Mouse (Mus musculus) cerebellum, postnatal 25 days (tissue): ENCODE data around the gene Pxmp4.

Source experiments
- DNase-seq, 2 experiments: peaks; one replicate each; pipeline ENCODE4 v3.0.0; 2021; ENCODE audit warnings: mixed read lengths in 2 of 2

The Pxmp4 gene

DNA sequence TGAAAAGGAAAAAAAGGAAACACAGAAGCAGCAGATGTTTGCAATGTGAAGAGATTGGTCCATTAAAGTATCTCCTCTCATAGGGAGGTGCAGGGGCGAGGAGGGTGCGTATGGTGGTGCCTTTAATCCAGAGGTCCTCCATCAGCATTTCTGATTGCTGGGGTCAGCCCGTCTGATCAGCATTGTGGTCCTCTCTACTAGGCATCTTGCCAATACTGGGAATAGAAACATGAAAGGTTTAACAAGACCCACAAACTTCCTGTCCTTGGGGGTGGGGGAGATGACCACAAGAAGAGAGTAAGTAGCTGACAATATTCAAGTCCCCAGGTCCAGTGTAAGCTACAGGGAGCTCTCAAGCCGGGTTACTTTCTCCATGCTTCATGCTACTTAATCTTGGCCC is 32.8 kb downstream of the Pxmp4 start:
- DNase-seq: peak in 1 of 2 experiments; percentile 11

DNA sequence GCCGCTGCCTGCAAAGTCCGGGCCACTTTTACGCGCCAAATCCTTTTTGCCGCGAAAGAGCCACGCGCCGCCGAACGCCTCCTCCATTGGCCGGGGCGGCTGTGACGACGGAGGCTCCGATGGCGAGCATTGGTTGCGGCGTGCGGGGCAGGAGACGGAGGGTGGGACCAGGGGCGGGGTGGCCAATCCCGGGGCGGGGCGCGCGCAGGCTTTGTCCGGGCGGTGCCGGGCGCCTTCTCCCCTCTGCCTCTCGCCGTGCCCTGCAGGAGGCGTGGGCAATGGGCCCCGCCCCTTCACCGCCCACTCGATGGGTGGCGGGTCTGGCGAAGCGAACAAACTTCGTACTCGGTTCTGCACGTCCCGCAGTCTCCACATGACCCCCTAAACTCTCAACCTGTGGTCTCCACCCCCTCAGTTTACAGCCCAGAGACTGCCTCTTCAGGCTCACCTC is 33.6 kb downstream of the Pxmp4 start, which contains the start of gene E2f1:
Gene E2f1, minus strand, starts transcription at position 57 of the 451 bp plus-strand sequence.
- DNase-seq: peak; percentile 92 to 97

DNA sequence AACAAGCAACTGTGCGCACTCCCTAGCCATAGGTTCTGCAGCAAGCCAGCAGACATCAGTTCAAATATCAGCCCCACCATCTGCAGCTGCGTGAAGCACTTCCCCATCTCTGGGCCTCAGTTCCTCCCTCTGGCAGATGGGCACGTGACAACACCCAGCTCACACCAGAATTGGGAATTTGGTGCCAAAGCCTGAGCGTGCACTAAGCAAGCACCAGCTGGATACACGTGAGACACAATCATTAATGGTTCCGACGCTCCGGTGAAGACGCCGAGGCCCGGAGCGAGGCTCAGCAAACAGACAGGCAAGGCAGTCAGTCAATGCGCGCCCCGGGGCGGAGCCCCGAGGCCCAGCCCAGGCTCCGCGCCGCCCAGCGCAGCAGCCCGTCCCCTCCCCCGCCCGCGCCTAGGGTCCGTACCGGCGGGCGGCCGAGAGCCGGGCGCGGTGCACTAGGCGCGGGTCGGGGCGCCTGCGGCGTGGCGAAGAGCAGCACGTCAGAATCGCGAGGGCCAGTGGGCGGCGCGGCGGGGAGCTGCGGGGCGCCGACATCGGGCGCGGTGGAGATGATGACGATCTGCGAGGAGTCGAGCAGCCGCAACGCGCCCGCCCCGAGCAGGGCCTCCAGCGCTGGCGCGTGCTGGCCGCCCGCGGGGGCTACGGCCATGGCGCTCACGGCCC is 34.3 kb downstream of the Pxmp4 start:
- peak in 1 of 2 experiments; percentile 64 for DNase-seq

DNA sequence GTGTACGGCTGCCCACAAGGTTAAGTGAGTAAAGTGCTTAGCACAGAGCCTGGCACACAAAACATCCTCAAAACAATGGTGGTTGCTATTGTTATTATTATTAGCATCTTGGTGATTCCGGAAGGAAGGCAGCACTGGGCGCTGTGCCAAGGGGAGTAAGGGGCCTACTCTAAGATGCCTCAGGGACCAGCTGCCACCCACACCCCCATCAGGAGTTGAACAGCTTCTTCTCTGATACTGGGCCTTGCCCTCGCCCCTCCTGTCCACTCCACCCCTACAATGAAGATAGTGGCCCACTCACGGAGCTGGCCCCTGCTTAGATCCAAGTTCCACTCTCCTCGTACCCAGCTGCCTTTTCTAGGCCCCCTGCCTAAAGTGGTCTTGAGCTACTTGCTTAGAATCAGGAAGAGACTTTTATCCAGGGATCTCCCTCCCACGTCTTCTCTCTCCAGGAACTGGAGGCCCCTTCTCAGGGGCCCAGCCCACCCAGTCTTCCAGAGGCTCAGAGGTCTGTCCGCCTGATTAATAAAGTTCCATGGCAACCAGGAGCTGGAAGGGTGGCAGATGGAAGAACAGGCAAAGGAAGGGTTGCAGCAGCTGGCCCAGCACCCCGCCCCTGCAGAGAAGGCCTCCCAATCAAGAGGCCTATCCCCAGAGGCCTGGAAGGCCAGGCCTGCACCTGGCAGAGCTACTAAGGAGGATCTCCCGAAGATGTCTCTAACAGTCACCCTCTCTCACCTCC is 35.0 kb downstream of the Pxmp4 start:
- peak; percentile 25 to 27 for DNase-seq

DNA sequence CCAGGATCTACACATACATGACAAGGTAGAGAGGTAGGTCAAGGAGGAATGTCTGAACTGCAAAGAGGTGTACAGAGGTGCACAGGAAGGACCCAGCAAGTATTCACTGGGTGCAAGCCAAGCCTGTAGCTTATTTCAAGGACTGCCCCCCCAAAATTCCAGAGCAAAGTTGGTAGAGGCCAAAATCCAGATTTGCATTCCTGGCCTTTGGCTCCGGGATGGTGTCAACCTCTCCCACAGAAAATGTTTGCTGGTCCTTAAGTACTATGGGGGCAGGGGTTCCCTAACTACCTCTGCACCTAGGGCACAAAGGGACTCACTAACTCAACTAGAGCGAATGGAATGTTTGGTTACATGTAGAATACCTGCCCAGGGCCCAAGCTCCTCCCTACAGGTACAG is 35.7 kb downstream of the Pxmp4 start:
- DNase-seq: no peak

DNA sequence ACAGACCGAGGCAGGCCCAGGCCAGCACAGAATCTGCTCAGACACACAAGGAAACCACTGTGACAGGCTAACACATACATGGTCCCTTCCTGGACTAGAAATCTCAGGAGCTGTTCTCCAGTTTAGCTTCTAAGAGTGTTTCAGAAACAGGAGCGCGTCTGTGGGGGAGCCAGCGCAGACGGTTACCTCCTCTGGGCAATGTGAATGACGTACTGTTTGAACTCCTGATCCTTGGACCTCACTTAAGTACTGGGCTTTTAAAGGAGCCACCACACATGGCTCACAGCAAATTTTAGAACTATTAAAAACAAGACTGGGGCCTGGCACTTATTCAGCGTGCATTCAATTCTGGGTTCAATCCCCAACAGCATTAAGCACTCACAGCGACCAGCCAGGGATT is 36.9 kb downstream of the Pxmp4 start:
- peak; percentile 8 to 13 for DNase-seq

DNA sequence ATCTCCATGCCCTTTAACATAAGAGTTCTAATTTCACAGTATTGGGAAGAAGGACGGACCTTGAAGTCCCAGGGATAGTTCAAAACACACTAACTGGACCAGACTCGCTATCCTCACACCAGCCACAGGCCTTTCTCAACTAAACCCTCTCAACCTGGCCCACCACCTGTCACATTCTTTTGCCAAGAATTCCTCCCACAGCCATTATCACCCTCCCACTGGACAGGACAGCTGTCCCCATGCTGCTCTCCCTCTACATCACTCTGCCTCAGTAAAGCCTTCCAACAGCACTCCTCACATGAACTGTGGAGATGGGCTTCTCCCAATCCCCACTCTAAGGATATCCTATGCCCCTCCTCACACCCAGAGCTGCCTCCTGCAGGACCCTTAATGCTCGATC is 37.9 kb downstream of the Pxmp4 start:
- DNase-seq: peak; percentile 87 to 90

DNA sequence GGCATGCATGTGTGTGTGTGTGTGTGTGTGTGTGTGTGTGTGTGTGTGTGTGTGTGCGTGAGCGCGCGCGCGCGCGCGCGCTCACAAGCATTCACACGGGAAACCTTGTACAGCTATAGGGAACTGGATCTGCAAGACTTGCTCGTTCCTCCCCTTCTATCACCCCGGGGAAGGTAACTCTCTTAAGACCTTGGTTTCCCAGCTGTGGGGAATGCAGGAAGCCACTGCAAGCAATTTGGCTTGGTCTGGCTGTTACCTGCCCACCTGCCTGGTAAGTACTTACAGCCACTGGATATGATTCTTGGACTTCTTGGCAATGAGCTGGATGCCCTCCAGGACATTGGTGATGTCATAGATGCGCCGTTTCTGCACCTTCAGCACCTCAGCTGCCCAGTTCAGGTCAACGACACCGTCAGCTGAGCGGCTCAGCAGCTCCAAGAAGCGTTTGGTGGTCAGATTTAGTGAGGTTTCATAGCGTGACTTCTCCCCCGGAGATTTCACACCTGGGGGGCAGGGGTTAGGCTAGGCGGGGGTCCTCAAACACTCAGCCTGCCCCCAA is 39.8 kb downstream of the Pxmp4 start:
- DNase-seq: peak in 1 of 2 experiments; percentile 12

DNA sequence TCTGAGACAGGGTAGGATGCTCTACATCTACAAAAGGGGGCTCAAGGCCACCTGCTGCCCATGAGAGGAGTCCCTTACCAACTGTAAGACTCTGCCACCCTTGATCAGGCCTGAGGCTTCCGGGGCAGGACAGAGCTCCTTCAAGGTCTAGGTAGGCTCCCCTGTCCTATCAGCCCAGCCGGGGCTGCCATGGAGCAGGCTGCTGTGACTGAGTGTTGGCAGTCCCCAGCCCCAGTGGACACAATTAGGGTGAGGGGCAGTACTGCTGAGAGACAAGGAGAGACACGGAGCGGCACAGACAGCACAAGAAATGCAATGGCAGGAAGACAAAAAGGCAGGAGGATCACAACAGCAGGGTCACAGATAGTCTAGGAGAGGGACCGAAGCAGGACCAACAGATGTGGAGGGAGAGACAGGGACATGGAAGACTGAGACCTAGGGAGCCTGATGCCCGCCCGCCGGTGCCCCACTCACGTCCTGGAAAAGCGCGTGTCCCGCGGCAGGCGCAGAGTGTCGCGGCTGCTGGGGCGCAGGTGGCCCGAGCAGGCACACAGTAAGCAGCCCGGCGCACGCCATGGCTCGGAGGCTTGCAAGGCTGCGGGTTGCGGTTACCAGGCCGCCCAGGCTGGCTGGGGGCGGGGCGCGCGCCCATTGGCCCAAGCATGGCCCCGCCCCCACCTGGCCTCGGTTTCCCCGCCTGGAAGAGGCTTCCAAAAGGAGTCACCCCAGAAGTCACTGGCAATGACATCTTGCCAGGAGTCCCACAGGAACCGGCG is 45.1 kb downstream of the Pxmp4 start, which contains the start of gene Necab3:
Gene Necab3, minus strand, starts transcription at position 627 of the 776 bp plus-strand sequence.
- peak; percentile 90 to 93 for DNase-seq

DNA sequence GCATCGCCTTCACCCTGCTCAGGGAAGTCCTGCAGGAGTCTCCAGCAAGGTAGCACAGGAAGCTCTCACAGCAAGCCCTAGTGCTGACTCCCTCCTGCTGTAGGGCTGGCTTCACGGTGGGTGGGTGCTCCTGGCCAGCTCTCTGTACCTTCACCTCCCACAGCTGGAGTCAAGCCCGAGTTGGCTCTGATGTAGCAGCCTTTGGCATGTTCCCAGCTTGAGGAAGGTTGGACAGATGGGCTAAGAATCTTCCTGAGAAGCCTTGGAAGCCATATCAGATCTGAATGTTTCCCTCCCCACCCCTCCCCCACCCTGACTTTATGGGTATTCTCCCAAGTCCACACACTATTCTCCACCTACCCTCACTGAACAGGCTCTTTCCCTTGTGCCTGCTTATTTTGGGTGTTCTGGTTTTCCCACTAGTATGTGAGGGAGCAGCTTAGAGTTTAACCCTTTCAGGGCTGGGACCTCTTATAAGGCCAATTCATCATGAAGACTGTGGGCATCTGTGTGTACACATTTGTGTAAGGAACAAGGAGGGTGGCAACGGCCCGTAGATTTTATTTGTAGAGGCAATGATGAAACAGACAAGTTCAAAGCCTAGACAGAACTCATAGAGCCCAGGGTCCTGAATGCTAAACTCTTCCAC is 46.2 kb downstream of the Pxmp4 start:
- DNase-seq: peak; percentile 58 to 62

DNA sequence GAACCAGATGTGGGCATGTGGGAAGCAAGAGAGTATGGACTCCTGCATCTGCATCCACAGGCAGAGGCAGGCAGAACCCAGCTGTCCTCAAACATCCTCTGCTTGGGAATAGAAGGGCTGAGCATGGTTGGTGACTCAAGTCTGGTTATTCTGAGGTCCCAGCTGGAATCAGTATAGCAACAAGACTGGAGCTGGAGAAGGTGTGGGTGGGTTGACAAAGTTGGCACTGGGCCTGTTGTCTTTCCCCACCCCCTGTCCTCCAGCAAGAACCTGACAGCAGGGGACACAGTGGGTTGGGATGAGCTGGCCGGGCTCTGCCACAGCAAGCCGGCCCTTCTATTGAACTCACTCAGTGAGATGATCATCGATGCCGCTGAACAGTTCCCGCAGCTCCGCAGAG is 48.3 kb downstream of the Pxmp4 start:
- DNase-seq: peak; percentile 32 to 33

DNA sequence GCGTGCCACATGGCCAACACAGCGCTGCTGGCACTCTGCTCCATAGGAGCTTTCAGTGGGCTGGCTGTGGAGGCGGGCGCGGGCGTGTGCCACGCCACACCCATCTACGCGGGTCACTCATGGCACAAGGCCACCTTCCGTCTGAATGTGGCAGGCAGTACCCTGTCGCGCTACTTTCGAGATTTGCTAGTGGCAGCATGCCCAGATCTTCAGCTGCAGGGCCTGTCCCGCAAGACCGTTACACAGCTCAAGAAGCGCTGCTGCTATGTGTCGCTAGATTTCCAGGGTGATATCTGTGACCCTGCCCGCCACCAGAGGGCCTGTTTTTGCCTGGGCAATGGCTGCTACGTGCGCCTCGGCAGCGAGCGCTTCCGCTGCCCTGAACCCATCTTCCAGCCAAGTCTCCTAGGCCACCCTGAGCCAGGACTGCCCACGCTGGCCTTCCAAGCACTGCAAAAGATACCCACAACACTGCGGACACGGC is 51.0 kb downstream of the Pxmp4 start:
- DNase-seq: peak; percentile 90 to 91

DNA sequence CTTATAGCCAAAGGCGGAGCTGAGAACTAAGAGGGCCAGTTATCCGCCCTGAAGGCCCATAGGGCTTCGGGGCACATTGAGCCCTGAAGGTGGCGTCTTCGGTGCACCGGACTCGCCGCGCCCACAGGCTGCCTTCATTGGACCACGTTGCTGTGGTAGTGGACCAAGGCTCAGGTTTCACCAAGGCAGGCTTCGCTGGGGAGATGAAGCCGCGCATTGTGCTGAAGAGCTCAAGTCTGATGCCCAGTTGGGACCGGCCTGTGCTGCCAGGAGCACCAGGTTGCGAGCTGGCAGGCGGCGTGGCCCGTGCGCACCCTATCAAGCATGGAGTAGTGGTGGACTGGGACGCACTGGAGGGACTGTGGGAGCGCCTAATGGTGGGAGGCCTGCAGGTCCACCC is 51.6 kb downstream of the Pxmp4 start:
- peak in 1 of 2 experiments; percentile 76 for DNase-seq

DNA sequence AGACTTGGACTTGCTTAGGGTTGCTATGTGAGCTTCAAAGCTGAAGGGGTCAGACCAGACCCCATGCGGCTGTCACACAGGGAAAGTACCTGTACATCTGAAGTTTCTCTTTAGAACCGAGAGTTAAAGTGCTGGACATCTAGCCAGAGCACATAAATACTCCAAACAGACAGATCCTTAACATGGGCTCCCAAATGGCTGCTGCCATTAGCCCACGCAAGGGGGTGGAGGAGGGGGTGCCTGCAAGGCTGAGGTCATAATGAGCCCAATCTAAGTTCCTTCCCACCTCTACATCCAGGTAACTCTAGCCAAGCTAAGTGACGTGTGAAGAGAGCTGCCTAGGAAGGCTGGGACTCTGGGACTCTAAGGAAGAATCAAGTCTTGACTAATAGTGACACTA is 52.0 kb downstream of the Pxmp4 start, which contains the start of gene Actl10:
Gene Actl10, plus strand, starts transcription at position 301 of the 400 bp plus-strand sequence.
- peak in 1 of 2 experiments; percentile 14 for DNase-seq

DNA sequence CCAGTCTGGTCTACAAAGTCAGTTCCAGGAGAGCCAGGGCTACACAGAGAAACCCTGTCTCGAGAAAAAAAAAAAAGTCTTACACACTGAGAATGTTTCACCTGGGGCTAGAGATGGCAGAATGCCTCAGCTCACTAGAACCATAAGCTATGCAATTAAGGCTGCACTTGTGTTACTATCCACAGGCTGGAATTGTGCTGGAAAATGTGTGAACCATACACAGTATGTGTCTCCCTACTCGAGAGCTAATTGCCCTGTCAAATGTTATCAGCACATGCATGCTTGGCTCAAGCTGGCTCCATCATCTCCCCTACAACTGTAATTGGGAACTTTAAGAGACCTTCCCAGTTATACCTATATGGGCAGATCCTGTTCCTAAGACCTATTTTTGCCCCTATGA is 52.6 kb downstream of the Pxmp4 start:
- peak in 1 of 2 experiments; percentile 13 for DNase-seq

DNA sequence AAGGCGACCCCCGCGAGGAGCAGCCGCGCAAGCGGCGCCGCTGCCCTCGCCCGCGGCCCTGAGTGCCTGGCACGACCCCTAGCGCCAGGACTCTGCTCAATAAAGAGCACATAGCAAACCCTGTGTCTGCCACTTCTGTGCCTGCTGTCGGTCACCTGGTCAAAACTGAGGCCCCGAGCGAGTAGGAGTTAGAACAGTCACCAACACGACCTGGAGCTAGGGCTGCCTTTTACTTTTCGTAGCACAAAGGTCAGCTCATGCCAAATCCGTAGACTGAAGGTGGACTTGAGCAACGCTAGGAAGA is 53.7 kb downstream of the Pxmp4 start:
- no peak for DNase-seq

DNA sequence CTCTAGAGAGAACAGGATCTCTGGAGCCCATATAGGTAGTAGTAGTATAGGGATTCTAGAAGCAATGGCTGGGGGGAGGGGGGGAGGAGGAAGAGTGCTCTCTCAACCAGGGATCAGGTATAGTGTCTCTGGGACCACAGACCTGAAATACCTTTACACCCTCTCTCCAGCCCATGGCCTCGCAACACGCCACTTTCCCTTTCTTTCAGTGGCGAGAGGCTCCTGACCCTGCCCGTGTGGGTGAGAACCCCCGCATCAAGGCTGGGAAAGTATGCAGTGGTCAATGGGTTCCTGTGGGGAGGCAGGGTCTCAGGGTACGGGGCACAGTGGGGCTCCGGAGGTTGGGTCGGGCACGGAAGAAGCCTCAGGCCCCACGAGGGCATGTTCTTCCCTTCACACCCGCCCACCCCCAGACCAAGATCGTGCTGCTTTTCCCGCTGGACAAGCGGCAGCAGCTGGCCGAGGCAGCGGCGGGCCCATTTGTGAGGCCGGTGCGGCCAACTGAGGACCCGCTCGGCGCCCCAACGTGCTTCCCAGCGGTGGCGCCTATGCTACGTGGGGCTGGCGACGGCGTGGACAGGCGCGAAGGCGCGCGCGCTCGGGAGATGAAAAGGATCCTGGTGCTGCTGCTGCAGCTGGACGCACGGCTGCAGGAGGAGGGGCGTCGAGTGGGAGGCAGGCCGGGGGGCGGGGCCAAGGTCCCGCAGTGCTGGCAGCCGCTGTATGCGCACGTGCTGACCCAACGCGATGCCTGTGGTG is 54.2 kb downstream of the Pxmp4 start:
- DNase-seq: peak; percentile 26 to 59

DNA sequence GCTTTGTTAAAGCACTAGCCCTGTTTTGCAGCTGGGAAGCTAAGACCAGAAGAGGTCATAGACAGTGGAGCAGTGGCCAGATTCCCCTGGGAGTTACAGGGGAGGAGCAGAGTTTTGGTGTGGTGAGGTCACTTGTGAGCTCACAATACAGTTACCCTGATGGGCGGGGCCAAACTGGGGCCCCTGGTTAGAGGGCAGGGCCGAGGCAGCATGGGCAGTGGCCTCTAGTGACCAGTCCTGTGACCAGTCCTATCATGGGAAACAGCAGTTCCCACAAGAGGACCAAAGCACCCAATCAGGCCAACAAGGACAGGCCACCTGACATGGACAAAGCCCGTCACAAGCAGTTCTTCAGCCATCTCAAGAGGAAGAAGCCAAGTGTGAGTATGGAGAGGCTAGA is 54.8 kb downstream of the Pxmp4 start:
- DNase-seq: peak in 1 of 2 experiments; percentile 30

DNA sequence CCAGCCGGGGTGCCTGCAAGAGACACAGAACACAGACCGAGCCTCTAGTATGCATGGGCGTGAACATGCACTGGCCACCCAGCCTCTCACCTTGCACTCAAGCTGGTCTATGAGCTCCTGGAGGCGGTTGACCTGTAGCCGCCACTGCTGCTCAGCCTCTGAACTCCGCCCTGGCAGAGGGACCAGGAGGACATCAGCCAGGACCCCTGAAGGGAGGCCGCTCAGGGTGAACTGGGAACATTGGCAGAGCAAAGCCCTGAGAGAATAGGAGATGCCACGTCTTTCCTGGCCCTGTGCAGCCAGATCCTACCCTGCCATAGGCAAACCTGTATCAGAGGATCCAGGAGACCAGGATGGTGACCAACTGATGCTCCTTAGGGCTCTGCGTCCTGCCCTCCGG is 56.8 kb downstream of the Pxmp4 start, which contains the start of gene 1700003F12Rik:
Gene 1700003F12Rik, plus strand, starts transcription at position 375 of the 400 bp plus-strand sequence.
- peak; percentile 45 to 49 for DNase-seq

DNA sequence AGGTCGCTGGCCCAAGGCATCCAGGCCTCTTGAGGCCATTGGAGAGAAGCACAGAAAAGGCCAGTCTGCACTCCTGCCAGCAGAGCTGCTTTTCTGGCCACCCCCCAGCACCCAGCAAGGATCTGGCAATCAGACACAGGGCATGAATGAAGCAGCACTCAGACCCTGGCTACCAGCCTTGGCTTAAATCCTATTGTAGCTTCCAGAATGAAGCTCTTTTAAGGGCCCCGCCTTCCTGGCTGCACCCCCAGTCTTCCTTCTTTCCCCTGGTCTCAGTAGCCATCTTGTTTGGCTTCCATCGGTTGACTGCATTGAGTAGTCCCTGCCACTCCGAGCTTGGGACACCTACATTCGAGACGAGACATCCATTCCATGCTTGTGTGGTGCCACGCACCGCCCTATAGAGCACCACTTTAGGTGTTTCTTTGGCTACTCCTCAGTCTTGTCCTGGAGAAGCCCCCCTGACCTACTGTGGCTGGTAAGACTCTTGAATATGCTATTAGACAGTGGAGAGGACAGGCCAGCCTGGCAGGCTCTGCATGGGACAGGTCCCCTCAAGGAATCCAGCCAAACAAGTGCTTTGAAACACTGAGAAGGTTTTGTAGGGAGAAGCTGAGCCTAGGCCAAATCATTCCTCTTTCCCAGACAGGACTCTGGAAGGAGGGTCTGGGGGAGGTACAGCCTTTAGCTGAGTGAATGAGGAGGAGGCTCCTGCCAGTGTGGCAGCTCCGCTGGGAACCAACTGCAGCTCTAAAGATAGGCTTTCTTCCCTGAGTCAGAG is 59.8 kb downstream of the Pxmp4 start:
- DNase-seq: peak; percentile 98
